Mouse (Mus musculus) left cerebral cortex, adult 18-20 months (tissue): ENCODE measurements at regions not wholly inside any gene's neighbourhood (a gene's known extent, or its start where the extent isn't known, plus 50 kb on each side); places are given as distances from the start of the nearest gene placed in this dataset.
A peak's percentile ranks its signal among the peaks of the same experiment; 100 is the strongest.

Source experiments
- DNase-seq, 2 experiments: peaks; one replicate each; pipeline ENCODE4 v3.0.0; 2021 to 2022; ENCODE audit warnings: low spot score in 2 of 2, mixed read lengths in 1 of 2

DNA sequence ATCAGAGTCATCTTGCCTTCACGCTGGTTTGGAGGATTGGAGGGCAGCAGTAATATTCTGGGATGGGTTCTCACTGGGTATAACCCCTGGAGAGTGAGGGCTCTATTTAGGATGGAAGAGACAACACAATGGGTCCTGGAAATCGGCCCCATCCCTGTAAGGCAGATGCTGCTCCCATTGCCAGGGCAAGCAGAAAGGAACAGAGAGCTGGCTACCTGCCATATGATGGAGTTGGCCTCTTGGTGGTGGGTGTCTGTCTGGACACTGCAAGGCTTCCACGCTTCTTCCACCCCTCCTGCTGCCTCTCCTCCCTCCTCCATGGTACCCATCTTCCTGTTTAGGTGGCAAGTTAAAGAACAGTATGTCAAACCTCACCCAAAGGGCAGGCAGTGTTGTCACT lies 308.6 kb downstream of the Glrx3 start:
- no peak for DNase-seq

DNA sequence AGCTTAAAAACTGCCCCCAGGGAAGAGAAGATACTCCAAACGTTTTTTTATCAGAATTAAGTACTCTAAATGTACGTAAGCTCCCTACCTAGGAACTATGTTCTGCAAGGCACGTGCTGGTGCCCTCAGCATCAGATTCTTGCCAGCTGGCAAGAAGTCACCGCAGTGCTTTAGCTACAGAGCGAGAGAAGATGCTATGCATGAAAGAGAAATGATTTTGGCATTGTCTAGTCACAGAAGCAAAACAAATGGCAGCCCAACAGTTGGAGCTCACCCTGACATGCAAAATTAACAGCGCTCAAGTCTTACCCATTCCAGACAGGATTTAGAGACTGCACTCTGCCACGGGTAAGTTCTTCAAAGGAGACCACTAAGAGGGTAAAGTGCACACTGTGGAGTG lies 311.5 kb downstream of the Glrx3 start:
- no peak for DNase-seq

DNA sequence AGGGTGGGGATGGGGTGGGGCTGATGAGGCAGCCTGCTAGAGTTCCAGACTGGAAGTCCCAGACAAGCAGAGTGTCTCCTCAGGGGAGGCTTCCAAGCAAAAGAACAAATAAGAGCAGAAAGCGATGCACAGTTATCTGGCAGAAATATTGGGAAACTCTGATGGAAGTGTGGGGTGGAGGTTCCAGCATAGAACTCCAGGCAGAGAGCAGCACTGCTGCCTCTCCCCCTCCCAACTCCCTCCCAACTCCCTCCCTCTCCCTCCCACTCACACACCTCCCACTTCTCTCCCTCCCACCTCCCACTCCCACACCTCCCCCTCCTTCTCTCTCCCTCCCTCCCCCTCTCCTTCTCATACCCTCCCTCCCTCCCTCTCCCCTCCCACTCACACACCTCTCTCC lies 313.3 kb downstream of the Glrx3 start:
- no peak for DNase-seq

DNA sequence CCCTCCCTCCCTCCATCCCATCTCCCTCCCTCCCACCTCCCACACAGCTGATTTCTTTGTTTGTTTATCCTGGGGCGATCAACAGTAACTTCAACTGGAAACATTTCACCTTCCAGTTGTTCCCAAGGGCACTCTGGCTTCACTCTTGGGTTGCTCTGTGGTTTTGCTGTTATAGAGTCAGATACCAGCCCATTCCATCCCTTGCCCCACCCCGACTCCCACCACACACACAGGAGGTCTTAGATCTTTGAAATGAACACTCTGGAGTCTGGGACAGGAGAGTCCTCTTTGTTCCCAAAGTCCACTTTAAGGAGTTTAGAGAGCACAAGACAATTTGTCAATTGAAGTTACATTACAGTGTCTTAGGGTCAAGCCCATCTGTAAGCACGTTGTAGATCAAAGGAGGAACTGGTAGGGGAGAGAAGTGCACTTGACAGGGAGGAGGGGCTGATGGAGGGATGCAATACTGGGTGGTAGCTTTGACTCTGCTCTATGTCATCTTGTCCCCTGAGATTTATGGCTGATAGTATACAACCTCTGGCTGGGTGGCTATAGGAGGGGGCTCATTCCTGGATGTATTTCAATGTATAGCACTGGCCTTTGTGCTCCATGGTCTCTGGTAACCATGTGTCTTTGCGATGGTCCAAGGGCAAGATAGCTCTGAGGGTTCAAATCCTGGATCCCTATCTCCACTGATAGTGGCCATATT lies 313.9 kb downstream of the Glrx3 start:
- DNase-seq, result no peak

DNA sequence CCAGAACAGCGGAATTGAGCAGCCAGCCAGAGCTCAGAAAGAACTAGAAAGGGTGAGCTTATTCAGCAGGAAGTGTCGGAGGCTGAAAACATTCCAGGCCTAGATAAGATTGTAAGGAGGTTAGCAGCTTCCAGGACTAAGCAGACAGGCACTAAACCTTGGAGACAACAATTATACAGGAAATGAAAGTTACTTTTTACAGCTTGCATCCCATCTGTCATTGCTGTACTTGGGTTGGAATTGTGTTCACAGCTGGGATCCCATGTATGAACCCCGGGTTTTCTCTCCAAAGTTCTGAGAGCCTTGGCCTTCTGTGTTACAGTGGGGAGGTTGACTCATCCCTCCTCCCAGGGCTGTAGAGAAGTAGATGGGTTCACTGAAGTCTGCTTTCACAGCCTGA lies 328.5 kb downstream of the Glrx3 start:
- no peak for DNase-seq

DNA sequence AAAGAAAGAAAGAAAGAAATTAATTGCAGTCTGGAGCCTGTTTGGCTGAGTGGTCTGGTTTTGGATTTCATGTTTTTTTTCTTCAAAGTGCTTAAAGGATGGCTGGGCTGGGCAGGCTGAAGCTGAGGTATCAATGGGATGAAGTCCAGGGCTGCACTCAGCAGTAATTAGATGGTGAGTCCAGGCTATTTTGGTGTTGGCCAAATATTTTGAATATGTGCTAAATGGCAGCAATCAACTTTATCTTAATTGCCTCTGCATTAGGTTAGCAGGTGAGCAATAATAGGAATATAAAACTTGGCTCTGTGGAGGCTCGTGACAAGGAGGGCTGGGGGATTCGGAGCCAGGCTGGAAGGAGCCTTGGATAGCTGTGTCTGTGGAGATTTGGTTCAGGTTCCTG lies 329.3 kb downstream of the Glrx3 start:
- no peak for DNase-seq

DNA sequence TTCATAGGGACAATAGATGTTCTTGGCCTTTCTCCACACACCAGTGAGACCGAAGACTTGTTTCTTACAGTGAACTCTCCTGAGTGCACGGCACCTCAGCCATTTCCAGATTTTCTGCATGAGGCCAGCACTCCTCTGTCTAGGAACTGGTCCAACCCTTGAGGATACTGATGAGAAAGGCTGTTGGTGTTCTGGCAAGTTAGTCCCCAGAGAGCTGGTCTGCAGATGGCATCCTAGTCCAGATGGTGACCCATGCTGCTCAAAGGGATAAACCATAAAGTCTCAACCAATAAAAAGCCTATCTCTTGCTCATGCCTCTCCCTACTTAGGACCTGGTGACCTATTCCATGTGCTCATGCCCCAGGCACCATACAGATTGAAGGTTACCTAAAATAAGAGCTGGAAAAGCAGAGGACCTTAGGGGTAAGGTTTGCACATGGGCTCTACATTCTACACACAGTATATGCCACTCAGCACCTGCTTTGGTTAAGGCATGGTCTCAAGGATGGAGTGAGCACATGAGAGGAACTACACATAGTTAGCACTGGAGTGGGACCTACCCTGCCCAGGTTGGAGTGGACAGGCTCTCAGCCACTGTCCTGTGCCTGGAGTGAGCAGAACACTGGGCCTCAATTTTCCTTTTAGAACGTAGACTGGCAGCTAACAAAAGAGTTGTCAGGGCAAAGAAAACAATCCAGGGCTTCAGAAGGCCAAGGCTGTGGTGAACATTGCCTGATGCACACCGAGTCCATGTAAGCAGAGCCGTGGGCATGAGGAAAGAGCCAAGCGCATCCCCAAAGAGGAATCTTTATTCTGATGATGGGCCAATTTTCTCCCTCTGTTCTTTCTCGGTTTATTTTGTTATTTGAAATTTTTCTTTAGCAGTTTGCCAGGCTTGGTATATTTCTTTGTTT lies 335.9 kb downstream of the Glrx3 start:
- no peak for DNase-seq

DNA sequence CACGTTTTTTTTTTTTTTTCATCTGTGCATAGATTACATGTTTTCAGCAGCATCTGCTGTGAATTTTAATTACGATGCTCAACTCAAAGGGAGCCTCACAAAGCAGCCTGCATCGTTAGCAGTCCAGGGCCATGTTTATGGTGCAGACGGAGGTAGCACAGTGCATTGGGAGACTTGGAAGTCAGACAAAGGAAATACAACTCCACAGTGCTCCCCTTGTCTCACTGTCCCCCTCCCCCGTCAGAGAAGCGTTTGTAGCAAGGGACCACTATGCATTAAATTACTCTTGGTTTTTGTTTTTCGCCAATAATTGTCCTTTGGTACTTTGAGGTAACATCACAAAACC lies 336.5 kb downstream of the Glrx3 start:
- DNase-seq, result no peak

DNA sequence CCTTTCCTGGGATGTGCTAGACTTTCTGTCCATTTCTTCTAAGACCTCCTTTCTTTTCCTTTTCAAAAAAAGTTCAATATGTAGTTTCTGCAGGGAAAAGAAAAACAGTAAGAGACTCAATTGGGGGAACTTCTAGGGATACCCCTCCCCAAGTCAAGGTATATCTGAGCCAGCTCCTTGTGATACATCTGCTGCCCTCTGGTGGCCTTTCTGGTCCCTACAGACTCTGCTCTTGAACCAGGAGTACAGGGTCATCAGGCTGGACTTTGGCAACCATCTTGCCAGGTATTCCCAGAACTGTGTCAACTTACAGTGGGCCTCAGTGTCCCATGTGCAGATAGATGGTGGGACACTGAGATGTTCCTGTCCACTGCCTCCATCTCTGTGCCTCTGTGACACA lies 346.5 kb downstream of the Glrx3 start:
- DNase-seq, result peak; percentile 8 to 63

DNA sequence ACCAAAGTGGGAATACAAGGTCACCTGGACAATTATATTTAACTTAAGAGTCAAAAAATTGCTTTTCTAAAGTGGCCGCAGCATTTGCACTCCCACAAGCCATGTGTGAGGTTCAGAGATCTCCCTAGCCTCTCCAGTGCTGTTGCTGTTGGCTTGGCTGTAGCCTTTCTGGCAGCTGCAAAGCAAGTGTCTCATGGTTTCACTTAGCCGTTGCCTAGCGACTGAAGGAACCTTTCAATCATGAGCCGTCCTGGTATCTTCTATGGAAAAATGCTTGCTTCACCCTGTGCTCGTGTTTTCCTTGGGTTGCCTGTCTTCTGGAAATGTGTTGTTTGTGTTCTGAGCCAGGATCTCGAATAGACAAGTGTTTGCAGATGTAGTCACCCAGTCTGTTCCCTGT lies 367.9 kb downstream of the Glrx3 start:
- DNase-seq, result no peak

DNA sequence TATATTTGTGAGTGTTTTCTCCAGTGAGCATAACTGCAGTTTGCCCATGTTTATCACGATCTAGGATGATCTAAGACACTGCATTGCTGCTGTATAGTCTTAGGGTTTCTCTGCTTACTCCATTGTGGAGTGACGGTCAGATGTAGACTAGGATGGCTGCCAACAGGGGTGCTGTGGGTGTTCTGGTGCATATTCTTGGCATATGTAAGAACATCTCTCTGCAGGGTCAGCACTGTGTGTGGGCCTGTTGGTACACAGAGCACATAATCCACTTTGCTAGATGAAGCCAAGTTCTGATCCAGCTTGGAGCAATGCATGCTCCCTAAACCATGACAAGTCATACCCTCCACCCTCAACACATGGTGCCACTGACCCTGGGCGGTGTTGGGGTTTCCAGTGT lies 375.4 kb downstream of the Glrx3 start:
- peak; percentile 20 to 49 for DNase-seq

DNA sequence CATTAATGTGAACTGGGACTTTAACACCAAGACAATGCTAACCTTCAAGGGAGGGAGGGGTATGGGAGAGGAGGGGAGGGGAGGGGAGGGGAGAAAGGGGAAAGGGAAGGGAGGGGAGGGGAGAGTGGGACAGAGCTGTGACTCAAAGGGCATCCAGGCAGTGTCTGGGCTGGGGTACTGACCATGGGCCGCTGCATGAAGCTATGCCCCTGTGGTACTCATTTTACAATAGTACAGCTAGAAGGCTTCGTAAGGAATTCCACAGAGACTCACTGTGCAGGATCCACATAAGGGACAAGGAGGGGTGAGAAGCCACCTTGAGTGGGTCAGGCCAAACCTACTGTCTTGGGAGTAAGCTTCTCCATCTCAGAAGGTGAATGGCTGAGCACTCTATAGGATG lies 403.1 kb downstream of the Glrx3 start:
- DNase-seq, result no peak

DNA sequence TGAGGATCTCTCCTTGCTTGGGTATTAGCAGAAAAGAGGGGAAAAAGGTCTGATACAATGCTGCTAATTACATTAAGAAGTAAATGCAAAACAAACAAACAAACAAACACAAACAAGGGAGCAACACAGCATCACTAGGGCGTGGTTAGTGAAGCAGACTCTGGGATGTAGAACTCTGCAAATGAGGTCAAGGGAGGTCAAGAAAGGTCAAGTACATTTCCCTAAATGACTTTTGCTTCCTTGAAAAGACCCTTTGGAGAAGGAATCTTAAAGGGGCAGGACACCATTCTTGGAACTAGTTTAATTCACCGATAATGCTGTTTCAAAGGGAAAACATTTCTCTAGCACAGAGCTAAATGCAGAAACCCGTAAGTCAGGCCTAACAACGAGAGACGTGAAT lies 403.6 kb downstream of the Glrx3 start:
- no peak for DNase-seq

DNA sequence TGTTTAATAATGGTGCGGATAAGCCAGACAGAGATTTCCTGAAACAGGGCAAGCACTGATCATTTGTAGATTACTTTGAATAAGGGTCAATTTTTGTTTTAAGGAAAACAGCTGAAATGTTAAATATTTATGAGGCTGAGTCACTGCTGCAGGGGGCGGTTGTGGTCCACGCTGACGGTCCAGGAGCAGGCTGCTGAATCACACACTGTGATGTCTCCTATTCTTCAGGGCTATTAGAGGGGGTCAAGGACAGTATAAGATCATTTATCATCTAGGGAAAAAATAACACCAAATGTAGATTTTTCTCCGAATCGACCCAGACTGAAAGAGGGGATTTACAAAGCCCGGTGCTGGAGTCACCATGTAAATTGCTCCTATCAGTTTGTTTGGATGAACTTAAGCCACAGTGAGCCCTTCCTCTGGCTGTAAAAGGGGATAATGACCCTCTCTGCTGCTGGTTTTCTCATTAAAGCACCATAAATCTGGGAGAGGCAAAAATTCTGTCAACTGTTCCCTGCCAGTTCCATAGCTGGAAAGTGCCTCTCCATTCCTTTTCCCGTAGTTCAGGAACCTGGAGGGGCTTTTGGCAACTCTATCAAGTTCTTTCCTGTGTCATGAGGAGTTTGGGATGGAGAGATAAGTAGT lies 404.2 kb downstream of the Glrx3 start:
- DNase-seq, result peak in 1 of 2 experiments; percentile 25

DNA sequence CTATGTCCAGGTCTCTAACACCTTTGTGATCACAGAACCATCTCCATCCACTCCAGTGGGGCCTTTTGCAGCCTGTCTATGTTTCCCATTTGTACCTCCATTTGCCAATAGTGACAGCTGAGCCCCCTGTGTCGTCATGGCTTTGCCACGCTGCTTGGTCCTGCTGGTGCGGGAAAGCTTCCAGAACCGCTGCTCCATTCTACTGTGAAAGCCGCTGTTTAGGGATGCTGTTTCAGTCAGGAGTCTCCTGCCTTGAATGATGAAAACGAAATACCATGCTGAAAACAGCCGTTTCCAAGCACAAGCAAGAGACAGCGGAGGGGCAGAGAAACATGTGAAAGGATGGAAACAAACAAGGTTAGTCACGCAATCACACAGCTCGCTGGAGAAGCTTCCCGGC lies 410.4 kb downstream of the Glrx3 start:
- no peak for DNase-seq

DNA sequence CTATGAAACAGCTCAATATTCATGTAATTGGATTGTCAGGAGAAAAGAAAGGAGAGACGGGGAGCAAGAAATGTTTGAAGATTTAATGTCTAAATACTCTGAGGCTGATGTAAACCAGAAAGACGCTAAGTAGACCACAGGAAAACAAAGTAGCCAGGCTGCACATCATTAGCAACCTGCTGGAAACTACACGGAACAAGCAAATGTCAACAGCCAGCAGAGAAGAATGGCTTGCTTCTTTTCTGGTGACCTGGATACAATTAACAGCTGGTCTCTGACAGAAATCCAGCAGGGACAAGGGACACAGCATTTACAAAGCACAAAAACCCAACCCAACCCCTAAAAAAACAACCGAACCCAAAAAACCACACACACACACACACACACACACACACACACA lies 413.6 kb downstream of the Glrx3 start:
- no peak for DNase-seq

DNA sequence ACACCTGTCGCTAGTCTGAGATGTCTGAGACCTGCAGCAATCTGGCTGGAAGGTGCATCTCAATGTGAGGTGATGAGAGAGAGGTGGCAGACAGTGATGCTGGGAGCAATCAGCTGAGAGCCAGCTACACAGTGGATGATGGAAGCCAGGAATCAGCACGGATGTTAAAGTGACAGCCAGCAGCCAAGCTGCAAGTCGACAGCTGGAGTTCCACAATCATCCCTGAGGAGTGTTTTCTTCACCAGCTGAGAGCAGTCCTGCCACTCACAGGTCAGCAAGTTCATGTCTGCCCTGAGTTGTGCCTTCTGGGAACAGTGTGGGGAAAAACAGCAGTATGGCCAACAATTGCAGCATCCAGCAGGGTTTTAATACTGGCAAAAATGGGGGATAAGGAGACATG lies 422.3 kb downstream of the Glrx3 start:
- no peak for DNase-seq

DNA sequence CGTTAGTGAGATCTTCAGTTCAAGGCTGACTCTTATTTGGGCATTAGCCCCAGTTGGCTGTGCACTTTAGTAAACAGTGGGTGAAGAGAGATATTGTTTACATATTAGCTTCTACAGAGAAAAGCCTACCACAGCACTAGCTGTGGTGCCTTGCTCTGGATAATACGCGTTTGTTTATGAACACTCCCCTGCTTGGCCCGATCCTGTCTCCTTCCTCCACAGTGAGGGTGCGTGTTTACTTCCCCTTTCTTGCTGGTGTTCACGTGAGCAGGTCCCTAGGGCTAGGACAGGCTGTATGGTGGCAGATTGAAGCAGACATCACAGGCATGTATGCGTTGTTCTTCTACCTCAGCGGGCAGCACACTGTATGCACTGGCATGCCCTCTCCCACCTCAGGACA lies 423.1 kb downstream of the Glrx3 start:
- DNase-seq, result no peak

DNA sequence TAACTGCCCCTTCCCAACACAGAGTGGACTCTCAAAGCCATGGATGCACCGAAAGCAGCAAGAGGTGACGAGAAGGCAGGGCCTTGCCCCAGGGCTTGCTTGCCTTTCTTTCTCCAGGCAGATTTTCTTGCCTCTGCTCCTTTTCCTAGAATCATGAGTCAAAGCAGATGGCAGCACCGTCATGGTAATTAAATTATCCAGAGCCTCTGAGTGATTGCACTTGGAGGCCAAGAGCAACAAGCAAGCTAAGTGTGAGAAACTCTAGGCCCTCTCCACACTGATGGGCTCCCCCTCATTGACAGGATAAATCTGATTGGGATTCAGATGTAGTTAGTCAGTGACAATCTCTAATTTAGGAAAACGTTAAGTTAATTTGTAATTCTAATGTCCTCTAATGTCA lies 427.5 kb downstream of the Glrx3 start:
- no peak for DNase-seq

DNA sequence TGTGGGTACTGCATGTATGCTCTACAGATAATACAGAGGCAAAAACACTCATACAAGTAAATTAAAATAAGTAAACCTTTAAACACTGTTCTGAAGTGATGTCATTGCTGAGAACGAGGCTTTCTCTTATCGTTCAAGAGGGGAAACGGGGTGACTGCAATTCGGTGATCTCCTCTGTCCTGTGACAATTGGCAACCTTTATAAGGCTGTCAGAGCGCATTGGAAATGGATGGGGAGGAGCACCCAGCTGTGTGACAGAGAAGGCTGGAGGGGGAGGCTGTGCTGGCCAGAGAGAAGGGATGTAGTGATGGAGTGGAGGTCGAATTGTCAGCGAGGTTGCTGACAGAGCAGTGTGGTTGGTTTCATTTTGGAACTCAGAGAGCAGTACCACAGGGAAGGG lies 428.0 kb downstream of the Glrx3 start:
- DNase-seq, result no peak

DNA sequence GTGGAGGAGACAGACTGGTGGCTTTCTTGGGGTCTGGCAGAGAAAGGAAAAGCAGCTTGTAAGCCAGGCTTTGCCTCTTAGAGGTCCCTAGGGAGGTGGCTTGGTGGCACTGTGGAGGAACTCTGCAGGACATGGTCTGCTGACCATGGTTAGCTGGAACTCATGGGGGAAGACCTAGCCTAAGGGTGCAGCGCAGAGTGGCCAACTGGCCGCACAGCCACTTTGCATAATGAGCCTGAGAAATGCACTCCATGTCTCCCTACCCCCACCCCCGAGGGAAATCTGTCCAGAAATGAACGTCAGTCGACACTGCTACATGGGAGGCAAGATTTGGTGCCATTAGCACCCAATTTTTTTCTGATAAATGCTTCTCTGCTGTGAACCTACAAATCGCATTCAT lies 429.5 kb downstream of the Glrx3 start:
- no peak for DNase-seq

DNA sequence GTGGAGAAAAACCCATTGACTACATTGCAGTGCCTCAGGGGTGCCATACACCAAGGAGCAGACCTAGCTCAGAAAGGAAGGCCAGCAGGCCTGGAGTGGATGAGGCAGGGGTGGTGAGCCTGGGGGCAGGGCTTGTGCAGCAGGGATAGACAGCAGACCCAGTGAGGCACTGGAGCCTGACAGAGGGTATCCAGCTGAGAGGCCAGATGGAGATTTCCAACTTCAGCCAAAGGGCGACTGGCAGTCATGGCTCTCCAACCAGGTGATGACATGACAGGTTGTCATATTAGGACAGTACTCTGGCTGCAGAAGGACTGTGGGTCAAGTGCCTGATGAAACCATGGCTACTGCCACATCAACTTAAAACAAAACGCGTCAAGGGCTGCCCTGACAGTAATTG lies 431.1 kb downstream of the Glrx3 start:
- DNase-seq, result no peak
